Mouse (Mus musculus): ENCODE measurements around the gene Mlkl. TPM values are rescaled to one million over a fixed set of nuclear protein-coding genes. Genes with fewer than 3 reads are reported as not detected.
A peak's percentile ranks its signal among the peaks of the same experiment; 100 is the strongest.

The Mlkl gene
- total and polyA plus RNA-seq, 3 experiments, result 9.3 to 20.1 TPM; not detected in 1

DNA sequence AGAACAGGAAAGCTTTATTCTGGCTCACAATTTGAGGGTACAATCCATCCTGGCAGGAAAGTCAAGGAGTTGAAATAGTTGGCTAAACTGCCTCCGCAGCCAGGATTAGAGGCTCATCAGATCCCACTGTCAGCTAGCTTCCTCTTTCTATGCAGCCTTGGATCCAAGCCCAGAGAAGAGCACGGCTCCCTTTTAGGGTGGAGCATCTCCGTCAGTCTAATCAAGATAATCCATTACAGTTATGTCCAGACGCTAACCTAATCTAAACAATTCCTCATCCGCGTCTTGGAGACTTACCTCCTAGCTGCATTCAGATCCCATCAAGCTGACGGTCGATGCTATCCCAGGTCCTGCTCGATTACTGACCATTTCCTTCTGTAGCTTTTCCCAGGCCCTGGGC, 47.9 kb upstream of the Mlkl start:
- peaks cover 0 to 11% of the 10 kb centered on the region in 2 experiments; a peak in 2 of 4 replicates for H3K36me3 ChIP-seq (ENCODE audit: control insufficient read depth in 1 of 2, insufficient read depth in 2 of 2, low read length in 2 of 2)
- H3K9ac ChIP-seq (ENCODE audit: control insufficient read depth, low read depth, low read length, poor library complexity, severe bottlenecking), result no peak overlapping the region
- no peak overlapping the region for H3K27ac ChIP-seq (ENCODE audit: control insufficient read depth, low read depth, low read length)
- peak; percentile 93 for DNase-seq (ENCODE audit: low read depth, low spot score)
- peaks cover 0 to 6% of the 10 kb centered on the region in 2 experiments; a peak in 2 of 4 replicates for H3K27me3 ChIP-seq (ENCODE audit: control insufficient read depth in 1 of 2, insufficient read depth in 2 of 2, low read length in 2 of 2)
- H3K9me3 ChIP-seq (replicated peaks; ENCODE audit: insufficient read depth, low read length), result no peaks in the 10 kb centered on the region
- H3K79me2 ChIP-seq (ENCODE audit: control insufficient read depth, insufficient read depth, low read length, poor library complexity), result no peaks in the 10 kb centered on the region
- no peak overlapping the region for H3K4me3 ChIP-seq (ENCODE audit: control insufficient read depth in 1 of 2, insufficient read depth in 1 of 2, low read depth in 2 of 2, low read length in 2 of 2)
- TF ChIP-seq POLR2A (IDR thresholded peaks at IDR 0.05; ENCODE audit: control insufficient read depth in 1 of 2, insufficient read depth in 1 of 2, low read depth in 1 of 2, low read length in 2 of 2, poor library complexity in 1 of 2) (0 out of 4 replicates have a peak, but pooled peaks of 1 of the 2 experiments have one; percentile 27), MEF2A (IDR thresholded peaks at IDR 0.05; ENCODE audit: extremely low read depth, insufficient replicate concordance, low read depth, low read length, poor library complexity, severe bottlenecking) (no peak), ELF1 (IDR thresholded peaks at IDR 0.05; ENCODE audit: low read depth, low read length) (0 out of 2 replicates have a peak, but pooled peaks have one; percentile 26), RCOR1 (IDR thresholded peaks at IDR 0.05; ENCODE audit: low read depth, low read length) (peak; percentile 83), ETS1 (IDR thresholded peaks at IDR 0.05; ENCODE audit: low read depth, low read length) (peak; percentile 50; the same call in 1 of the 2 replicates), MYB (IDR thresholded peaks at IDR 0.05; ENCODE audit: low read depth, low read length) (no peak), MAFK (IDR thresholded peaks at IDR 0.05; ENCODE audit: borderline replicate concordance, low read depth, low read length) (no peak), SIN3A (IDR thresholded peaks at IDR 0.05; ENCODE audit: low read length) (peak; percentile 60; the same call in 1 of the 2 replicates), EP300 (IDR thresholded peaks at IDR 0.05; ENCODE audit: low read depth in 1 of 2, low read length in 2 of 2) (peak; percentile 76 to 81; a peak in 3 of 4 replicates), TBP (IDR thresholded peaks at IDR 0.05; ENCODE audit: low read depth, low read length) (peak; percentile 70), POLR2AphosphoS2 (IDR thresholded peaks at IDR 0.05; ENCODE audit: low read length) (no peak), MAX (IDR thresholded peaks at IDR 0.05; ENCODE audit: low read length) (no peak), GABPA (IDR thresholded peaks at IDR 0.05; ENCODE audit: low read depth, low read length) (no peak), GATA1 (IDR thresholded peaks at IDR 0.05; ENCODE audit: low read depth, low read length) (peak; percentile 87)
- peaks cover 7 to 28% of the 10 kb centered on the region in 2 experiments for H3K4me1 ChIP-seq (ENCODE audit: control insufficient read depth in 1 of 2, insufficient read depth in 2 of 2, low read length in 2 of 2)

DNA sequence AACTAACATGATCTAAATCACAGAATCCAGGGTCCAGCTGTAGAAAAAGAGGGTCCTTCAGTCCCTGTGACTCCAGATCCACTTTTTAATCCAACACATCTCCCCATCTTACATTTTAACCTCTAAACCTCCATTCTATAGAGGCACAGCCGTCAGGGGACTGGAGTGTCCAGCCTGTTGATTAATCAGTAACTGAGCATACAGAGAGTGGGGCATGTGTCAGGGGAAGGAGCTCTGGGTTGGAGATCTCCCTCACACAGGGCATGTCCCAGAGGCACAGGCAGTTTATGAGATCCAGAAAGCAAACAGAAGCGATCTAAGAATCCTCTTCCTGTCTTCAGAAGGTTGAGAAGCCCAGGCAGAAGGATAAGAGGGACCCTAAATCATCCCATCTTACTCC, 46.7 kb upstream of the Mlkl start:
- Histone ChIP-seq H3K27me3 (ENCODE audit: control insufficient read depth in 1 of 2, insufficient read depth in 2 of 2, low read length in 2 of 2) (peaks cover 3 to 8% of the 10 kb centered on the region in 2 experiments), H3K4me1 (ENCODE audit: control insufficient read depth in 1 of 2, insufficient read depth in 2 of 2, low read length in 2 of 2) (peaks cover 7 to 28% of the 10 kb centered on the region in 2 experiments)
- TF ChIP-seq CHD2 (IDR thresholded peaks at IDR 0.05; ENCODE audit: low read length), result no peak
- no peak for TF ChIP-seq JUND (IDR thresholded peaks at IDR 0.05; ENCODE audit: low read depth, low read length)

More for the DNA sequence above, 46.7 kb upstream of the Mlkl start:
- no peak overlapping the region for H3K4me3 ChIP-seq (ENCODE audit: control insufficient read depth in 1 of 2, insufficient read depth in 1 of 2, low read depth in 2 of 2, low read length in 2 of 2)
- peaks cover 0 to 11% of the 10 kb centered on the region in 2 experiments; a peak in 2 of 4 replicates for H3K36me3 ChIP-seq (ENCODE audit: control insufficient read depth in 1 of 2, insufficient read depth in 2 of 2, low read length in 2 of 2)
- H3K9ac ChIP-seq (ENCODE audit: control insufficient read depth, low read depth, low read length, poor library complexity, severe bottlenecking), result no peak overlapping the region
- no peak for DNase-seq (ENCODE audit: low read depth, low spot score)
- no peaks in the 10 kb centered on the region for H3K9me3 ChIP-seq (replicated peaks; ENCODE audit: insufficient read depth, low read length)
- H3K27ac ChIP-seq (ENCODE audit: control insufficient read depth, low read depth, low read length), result no peak overlapping the region
- no peaks in the 10 kb centered on the region for H3K79me2 ChIP-seq (ENCODE audit: control insufficient read depth, insufficient read depth, low read length, poor library complexity)

All from MEL (cell line).